Mouse (Mus musculus): ENCODE data around the gene Osbpl10. TPM values are rescaled to one million over a fixed set of nuclear protein-coding genes. Genes with fewer than 3 reads are reported as not detected.

Osbpl10 gene
- polyA plus RNA-seq, 1 experiment from 2014 or later: 0.66 TPM

- no peaks in the 10 kb centered on the region for H3K27me3 ChIP-seq (replicated peaks; ENCODE audit: control insufficient read depth, insufficient read depth, low read length)
- no peaks in the 10 kb centered on the region for H3K9me3 ChIP-seq (ENCODE audit: control insufficient read depth, low read length)
- H3K36me3 ChIP-seq (ENCODE audit: control insufficient read depth, insufficient read depth, low read length): no peaks in the 10 kb centered on the region
- DNase-seq (ENCODE audit: low spot score) (no peak), ATAC-seq (replicated peaks; ENCODE audit: low FRiP score) (no peak)
- no peak overlapping the region for H3K4me3 ChIP-seq (ENCODE audit: low read depth, low read length)
- no peak overlapping the region for H3K27ac ChIP-seq (ENCODE audit: low read depth, low read length)
- no peaks in the 10 kb centered on the region for H3K4me1 ChIP-seq (replicated peaks; ENCODE audit: control insufficient read depth, insufficient read depth, low read length)
- 82% methylated on average over 4 of the region's 4 CpGs for WGBS
- H3K9ac ChIP-seq (ENCODE audit: low read depth, low read length): no peak overlapping the region
- no peak overlapping the region for H3K4me2 ChIP-seq
These were observed 119.0 kb downstream of the Osbpl10 start for GRCm38 (mm10) chr9:115097340-115097739.

GRCm38 (mm10) chr9:115100181-115100915 lies 122.0 kb downstream of the Osbpl10 start:
- no peak overlapping the region for H3K4me2 ChIP-seq
- no peaks in the 10 kb centered on the region for H3K36me3 ChIP-seq (ENCODE audit: control insufficient read depth, insufficient read depth, low read length)
- H3K9ac ChIP-seq (ENCODE audit: low read depth, low read length): no peak overlapping the region
- H3K4me1 ChIP-seq (replicated peaks; ENCODE audit: control insufficient read depth, insufficient read depth, low read length): no peaks in the 10 kb centered on the region
- no peaks in the 10 kb centered on the region for H3K9me3 ChIP-seq (ENCODE audit: control insufficient read depth, low read length)
- WGBS: 81% methylated on average over 15 of the region's 15 CpGs
- no peak for DNase-seq (ENCODE audit: low spot score)
- no peaks in the 10 kb centered on the region for H3K27me3 ChIP-seq (replicated peaks; ENCODE audit: control insufficient read depth, insufficient read depth, low read length)
- no peak overlapping the region for H3K27ac ChIP-seq (ENCODE audit: low read depth, low read length)
- no peak overlapping the region for H3K4me3 ChIP-seq (ENCODE audit: low read depth, low read length)
- ATAC-seq (replicated peaks; ENCODE audit: low FRiP score): no peak

- H3K27ac ChIP-seq (ENCODE audit: low read depth, low read length): no peak overlapping the region
- no peaks in the 10 kb centered on the region for H3K36me3 ChIP-seq (ENCODE audit: control insufficient read depth, insufficient read depth, low read length)
- H3K9me3 ChIP-seq (ENCODE audit: control insufficient read depth, low read length): no peaks in the 10 kb centered on the region
- WGBS: 89% methylated on average over 7 of the region's 7 CpGs
- no peak overlapping the region for H3K4me3 ChIP-seq (ENCODE audit: low read depth, low read length)
- H3K27me3 ChIP-seq (replicated peaks; ENCODE audit: control insufficient read depth, insufficient read depth, low read length): no peaks in the 10 kb centered on the region
- ATAC-seq (replicated peaks; ENCODE audit: low FRiP score) (no peak), DNase-seq (ENCODE audit: low spot score) (no peak)
- H3K4me1 ChIP-seq (replicated peaks; ENCODE audit: control insufficient read depth, insufficient read depth, low read length): no peaks in the 10 kb centered on the region
- H3K4me2 ChIP-seq: no peak overlapping the region
- no peak overlapping the region for H3K9ac ChIP-seq (ENCODE audit: low read depth, low read length)
These were observed 129.1 kb downstream of the Osbpl10 start for GRCm38 (mm10) chr9:115107430-115107829.

GRCm38 (mm10) chr9:115110655-115111054 lies 132.3 kb downstream of the Osbpl10 start:
- WGBS: 57% methylated on average over 3 of the region's 3 CpGs
- ATAC-seq (replicated peaks; ENCODE audit: low FRiP score): no peak

GRCm38 (mm10) chr9:115117314-115117713 lies 138.9 kb downstream of the Osbpl10 start:
- Histone ChIP-seq H3K4me3 (ENCODE audit: low read depth, low read length) (no peak overlapping the region), H3K27ac (ENCODE audit: low read depth, low read length) (no peak overlapping the region), H3K4me1 (replicated peaks; ENCODE audit: control insufficient read depth, insufficient read depth, low read length) (no peaks in the 10 kb centered on the region), H3K27me3 (replicated peaks; ENCODE audit: control insufficient read depth, insufficient read depth, low read length) (no peaks in the 10 kb centered on the region), H3K4me2 (no peak overlapping the region), H3K9ac (ENCODE audit: low read depth, low read length) (no peak overlapping the region), H3K9me3 (ENCODE audit: control insufficient read depth, low read length) (no peaks in the 10 kb centered on the region), H3K36me3 (ENCODE audit: control insufficient read depth, insufficient read depth, low read length) (no peaks in the 10 kb centered on the region)
- no peak for ATAC-seq (replicated peaks; ENCODE audit: low FRiP score)
- DNase-seq (ENCODE audit: low spot score): no peak
- WGBS: 71% methylated on average over 10 of the region's 10 CpGs

More at GRCm38 (mm10) chr9:115110655-115111054, 132.3 kb downstream of the Osbpl10 start:
- Histone ChIP-seq H3K27me3 (replicated peaks; ENCODE audit: control insufficient read depth, insufficient read depth, low read length) (no peaks in the 10 kb centered on the region), H3K4me3 (ENCODE audit: low read depth, low read length) (no peak overlapping the region), H3K4me1 (replicated peaks; ENCODE audit: control insufficient read depth, insufficient read depth, low read length) (no peaks in the 10 kb centered on the region), H3K9me3 (ENCODE audit: control insufficient read depth, low read length) (no peaks in the 10 kb centered on the region), H3K36me3 (ENCODE audit: control insufficient read depth, insufficient read depth, low read length) (no peaks in the 10 kb centered on the region), H3K4me2 (no peak overlapping the region), H3K9ac (ENCODE audit: low read depth, low read length) (no peak overlapping the region), H3K27ac (ENCODE audit: low read depth, low read length) (no peak overlapping the region)
- no peak for DNase-seq (ENCODE audit: low spot score)

- H3K4me3 ChIP-seq (ENCODE audit: low read depth, low read length): no peak overlapping the region
- no peaks in the 10 kb centered on the region for H3K4me1 ChIP-seq (replicated peaks; ENCODE audit: control insufficient read depth, insufficient read depth, low read length)
- H3K9me3 ChIP-seq (ENCODE audit: control insufficient read depth, low read length): no peaks in the 10 kb centered on the region
- DNase-seq (ENCODE audit: low spot score) (no peak), ATAC-seq (replicated peaks; ENCODE audit: low FRiP score) (no peak)
- no peak overlapping the region for H3K27ac ChIP-seq (ENCODE audit: low read depth, low read length)
- H3K27me3 ChIP-seq (replicated peaks; ENCODE audit: control insufficient read depth, insufficient read depth, low read length): no peaks in the 10 kb centered on the region
- H3K36me3 ChIP-seq (ENCODE audit: control insufficient read depth, insufficient read depth, low read length): no peaks in the 10 kb centered on the region
- no peak overlapping the region for H3K9ac ChIP-seq (ENCODE audit: low read depth, low read length)
- H3K4me2 ChIP-seq: no peak overlapping the region
- WGBS: 81% methylated on average over 5 of the region's 5 CpGs
These were observed 141.9 kb downstream of the Osbpl10 start for GRCm38 (mm10) chr9:115120276-115120675.

- H3K27ac ChIP-seq (ENCODE audit: low read depth, low read length): no peak overlapping the region
- H3K4me3 ChIP-seq (ENCODE audit: low read depth, low read length): no peak overlapping the region
- no peaks in the 10 kb centered on the region for H3K4me1 ChIP-seq (replicated peaks; ENCODE audit: control insufficient read depth, insufficient read depth, low read length)
- H3K4me2 ChIP-seq: no peak overlapping the region
- H3K9me3 ChIP-seq (ENCODE audit: control insufficient read depth, low read length): no peaks in the 10 kb centered on the region
- no peaks in the 10 kb centered on the region for H3K27me3 ChIP-seq (replicated peaks; ENCODE audit: control insufficient read depth, insufficient read depth, low read length)
- no peaks in the 10 kb centered on the region for H3K36me3 ChIP-seq (ENCODE audit: control insufficient read depth, insufficient read depth, low read length)
- ATAC-seq (replicated peaks; ENCODE audit: low FRiP score) (no peak), DNase-seq (ENCODE audit: low spot score) (no peak)
- H3K9ac ChIP-seq (ENCODE audit: low read depth, low read length): no peak overlapping the region
- 74% methylated on average over 17 of the region's 17 CpGs for whole genome bisulfite sequencing
These were observed 142.4 kb downstream of the Osbpl10 start for GRCm38 (mm10) chr9:115120678-115121224.

- DNase-seq (ENCODE audit: low spot score): no peak
These were observed 149.0 kb downstream of the Osbpl10 start for GRCm38 (mm10) chr9:115127342-115127741.

GRCm38 (mm10) chr9:115133926-115134325 lies 155.6 kb downstream of the Osbpl10 start:
- Histone ChIP-seq H3K27me3 (replicated peaks; ENCODE audit: control insufficient read depth, insufficient read depth, low read length) (no peaks in the 10 kb centered on the region), H3K4me1 (replicated peaks; ENCODE audit: control insufficient read depth, insufficient read depth, low read length) (no peaks in the 10 kb centered on the region), H3K9ac (ENCODE audit: low read depth, low read length) (no peak overlapping the region), H3K9me3 (ENCODE audit: control insufficient read depth, low read length) (no peaks in the 10 kb centered on the region), H3K4me2 (no peak overlapping the region), H3K4me3 (ENCODE audit: low read depth, low read length) (no peak overlapping the region), H3K36me3 (ENCODE audit: control insufficient read depth, insufficient read depth, low read length) (no peaks in the 10 kb centered on the region), H3K27ac (ENCODE audit: low read depth, low read length) (no peak overlapping the region)
- DNase-seq (ENCODE audit: low spot score): no peak
- WGBS: 70% methylated on average over 2 of the region's 2 CpGs
- no peak for ATAC-seq (replicated peaks; ENCODE audit: low FRiP score)

More at GRCm38 (mm10) chr9:115127342-115127741, 149.0 kb downstream of the Osbpl10 start:
- Histone ChIP-seq H3K4me1 (replicated peaks; ENCODE audit: control insufficient read depth, insufficient read depth, low read length) (no peaks in the 10 kb centered on the region), H3K36me3 (ENCODE audit: control insufficient read depth, insufficient read depth, low read length) (no peaks in the 10 kb centered on the region), H3K9me3 (ENCODE audit: control insufficient read depth, low read length) (no peaks in the 10 kb centered on the region), H3K4me3 (ENCODE audit: low read depth, low read length) (no peak overlapping the region), H3K27ac (ENCODE audit: low read depth, low read length) (no peak overlapping the region), H3K9ac (ENCODE audit: low read depth, low read length) (no peak overlapping the region), H3K27me3 (replicated peaks; ENCODE audit: control insufficient read depth, insufficient read depth, low read length) (no peaks in the 10 kb centered on the region), H3K4me2 (no peak overlapping the region)
- ATAC-seq (replicated peaks; ENCODE audit: low FRiP score): no peak
- WGBS: 63% methylated on average over 10 of the region's 10 CpGs

All from liver, embryonic 11.5 days (tissue).